ENCODE assay signal across 28 mouse cellular contexts in the genomic region with DNA sequence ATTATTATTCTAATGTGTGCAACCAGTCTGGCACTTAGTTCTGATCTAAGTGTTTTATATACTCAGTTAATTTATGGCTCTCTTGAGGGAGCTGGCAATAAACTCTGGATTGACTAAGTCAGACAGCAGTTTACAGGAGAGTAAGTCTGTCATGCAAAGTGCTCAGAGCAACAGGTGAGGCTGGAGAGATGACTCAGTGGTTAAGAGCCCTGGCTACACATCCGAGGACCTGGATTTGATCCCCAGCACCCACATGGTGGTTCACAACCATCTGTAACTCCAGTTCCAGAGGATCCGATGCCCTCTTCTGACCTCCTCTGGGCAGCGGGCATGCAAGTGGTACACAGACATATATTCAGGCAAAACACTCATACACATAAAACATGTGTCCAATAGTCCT. TPM values are rescaled to one million over a fixed set of nuclear protein-coding genes. Genes with fewer than 3 reads are reported as not detected.
"Had no signal": no experiment of that assay in that cellular context is flagged by ENCODE, and none has a peak within 500 bp of the region (broad histone marks: within the 10 kb centered on the region; RNA-seq: fewer than 3 reads in every experiment).

No protein-coding gene starts in this region.

- H3K9ac ChIP-seq: heart, embryonic 13.5 days; heart, embryonic 15.5 days; hindbrain, embryonic 12.5 days; hindbrain, embryonic 14.5 days; limb, embryonic 13.5 days; limb, embryonic 15.5 days; liver, embryonic 12.5 days; liver, embryonic 14.5 days had no signal

- ATAC-seq: hindbrain, embryonic 16.5 days; inflammation-experienced regulatory T-cells, adult 6 months; liver, embryonic 12.5 days had no signal

- H3K36me3 ChIP-seq: heart, embryonic 13.5 days; heart, embryonic 15.5 days; hindbrain, embryonic 10.5 days; hindbrain, embryonic 12.5 days; limb, embryonic 13.5 days; limb, embryonic 15.5 days; liver, embryonic 12.5 days had no signal

- H3K4me3 ChIP-seq: gastrocnemius, adult 2 months; heart, adult 2 months; heart, embryonic 13.5 days; heart, embryonic 15.5 days; hindbrain, embryonic 10.5 days; hindbrain, embryonic 12.5 days; limb, embryonic 13.5 days; limb, embryonic 15.5 days; liver, embryonic 12.5 days had no signal

- H3K4me2 ChIP-seq: heart, embryonic 11.5 days; heart, embryonic 13.5 days; heart, embryonic 15.5 days; hindbrain, embryonic 12.5 days; hindbrain, embryonic 14.5 days; limb, embryonic 13.5 days; limb, embryonic 15.5 days; liver, embryonic 12.5 days had no signal

- H3K27ac ChIP-seq: gastrocnemius, adult 2 months; heart, adult 2 months; heart, embryonic 13.5 days; heart, embryonic 15.5 days; hindbrain, embryonic 10.5 days; hindbrain, embryonic 12.5 days; hindbrain, embryonic 14.5 days; limb, embryonic 13.5 days; limb, embryonic 15.5 days; liver, embryonic 12.5 days; liver, embryonic 14.5 days had no signal

- H3K27me3 ChIP-seq: heart, embryonic 13.5 days; heart, embryonic 15.5 days; hindbrain, embryonic 12.5 days; limb, embryonic 13.5 days; limb, embryonic 15.5 days; liver, embryonic 12.5 days had no signal

- DNase-seq: gastrocnemius, adult 2 months; gastrocnemius, postnatal 10 days; gastrocnemius, postnatal 25 days; heart, adult 2 months; heart, postnatal 4 days; kidney, postnatal 10 days; layer of hippocampus, adult 9-11 months; layer of hippocampus, postnatal 36 days; left cerebral cortex, postnatal 4 days had no signal

- H3K9me3 ChIP-seq: heart, embryonic 13.5 days; heart, embryonic 15.5 days; hindbrain, embryonic 10.5 days; hindbrain, embryonic 12.5 days; limb, embryonic 13.5 days; limb, embryonic 15.5 days; liver, embryonic 12.5 days had no signal

- H3K4me1 ChIP-seq: heart, embryonic 13.5 days; heart, embryonic 15.5 days; hindbrain, embryonic 10.5 days; hindbrain, embryonic 12.5 days; limb, embryonic 13.5 days; limb, embryonic 15.5 days; liver, embryonic 12.5 days had no signal

RNA-seq across cellular contexts. Expression of gene Txndc8, which starts 35.4 kb away (rescaled TPM):
- polyA plus RNA-seq: frontal cortex, adult 2 months; heart, adult 2 months; heart, embryonic 11.5 days; heart, embryonic 13.5 days; heart, embryonic 15.5 days; heart, postnatal 0 days; hindbrain, embryonic 10.5 days; hindbrain, embryonic 12.5 days; hindbrain, embryonic 14.5 days; hindbrain, embryonic 16.5 days; inflammation-experienced regulatory T-cells, adult 6 months; kidney, embryonic 14.5 days; kidney, embryonic 16.5 days; large intestine, adult 2 months; limb, embryonic 11.5 days; limb, embryonic 13.5 days; limb, embryonic 15.5 days; liver, adult 2 months; liver, embryonic 12.5 days; liver, embryonic 14.5 days had no signal
